Mouse (Mus musculus) erythroblast, embryonic 14.5 days (primary cell): Measurements from ENCODE around the gene Bicral. TPM values are rescaled to one million over a fixed set of nuclear protein-coding genes. Genes with fewer than 3 reads are reported as not detected.
A peak's percentile ranks its signal among the peaks of the same experiment; 100 is the strongest.

ENCODE experiments used
- H3K27me3 ChIP-seq: 2 replicates; pipeline ENCODE4 v1.6.1; 2012; ENCODE audit warnings: inconsistent platforms; ENCODE audit not compliant: control insufficient read depth
- H3K36me3 ChIP-seq: 2 replicates; pipeline ENCODE4 v1.6.1; 2012; ENCODE audit warnings: mild to moderate bottlenecking, inconsistent platforms; ENCODE audit not compliant: control insufficient read depth
- H3K4me1 ChIP-seq: 2 replicates; pipeline ENCODE4 v1.6.1; 2012; ENCODE audit warnings: inconsistent platforms; ENCODE audit not compliant: control insufficient read depth
- H3K4me3 ChIP-seq: replicated peaks from 2 replicates; pipeline ENCODE3; 2012; ENCODE audit warnings: moderate library complexity, mild to moderate bottlenecking, inconsistent platforms
- H3K9me3 ChIP-seq: 2 replicates; pipeline ENCODE4 v1.6.1; 2012; ENCODE audit warnings: low read length, inconsistent platforms, mixed read lengths; ENCODE audit not compliant: control insufficient read depth
- GATA1 ChIP-seq: IDR thresholded peaks from 2 replicates; pipeline ENCODE4 v1.6.1; 2012; ENCODE audit warnings: low read length, inconsistent platforms, mixed read lengths
- TAL1 ChIP-seq: IDR thresholded peaks from 3 replicates; pipeline ENCODE4 v1.6.1; 2012; ENCODE audit warnings: low read length, inconsistent platforms, mixed read lengths
- polyA plus RNA-seq: library from polyadenylated mRNA; stranded (reverse); fragments of >175 nt; gene quantifications from 2 replicates; pipeline ENCODE4 v1.2.3, GENCODE M21; 2012

Gene Bicral
- polyA plus RNA-seq, 1 experiment = 0.33 TPM

GRCm38 (mm10) chr17:46820628-46821027 is 37.7 kb downstream of the Bicral start:
- Histone ChIP-seq H3K9me3 (peaks cover 2% of the 10 kb centered on the region; the same call in 1 of the 2 replicates), H3K27me3 (no peaks in the 10 kb centered on the region), H3K4me3 (no peak overlapping the region), H3K36me3 (peaks cover 86% of the 10 kb centered on the region), H3K4me1 (peaks cover 35% of the 10 kb centered on the region)
- TF ChIP-seq GATA1 = no peak
- no peak for TF ChIP-seq TAL1

GRCm38 (mm10) chr17:46817734-46818158 is 40.5 kb downstream of the Bicral start:
- H3K4me3 ChIP-seq = peak overlapping the region; percentile 40
- peaks cover 84% of the 10 kb centered on the region for H3K36me3 ChIP-seq
- H3K27me3 ChIP-seq = no peaks in the 10 kb centered on the region
- peaks cover 2% of the 10 kb centered on the region; the same call in 1 of the 2 replicates for H3K9me3 ChIP-seq
- peaks cover 41% of the 10 kb centered on the region for H3K4me1 ChIP-seq
- TF ChIP-seq TAL1 = no peak
- no peak for TF ChIP-seq GATA1

GRCm38 (mm10) chr17:46816306-46816705 is 42.0 kb downstream of the Bicral start:
- Histone ChIP-seq H3K27me3 (no peaks in the 10 kb centered on the region), H3K36me3 (peaks cover 87% of the 10 kb centered on the region), H3K4me1 (peaks cover 41% of the 10 kb centered on the region), H3K9me3 (peaks cover 2% of the 10 kb centered on the region; the same call in 1 of the 2 replicates), H3K4me3 (no peak overlapping the region)
- TF ChIP-seq GATA1 = no peak
- TF ChIP-seq TAL1 = no peak

- peaks cover 35% of the 10 kb centered on the region for H3K4me1 ChIP-seq
- H3K36me3 ChIP-seq = peaks cover 86% of the 10 kb centered on the region
- TF ChIP-seq TAL1 = no peak
- no peak for TF ChIP-seq GATA1
- no peak overlapping the region for H3K4me3 ChIP-seq
- no peaks in the 10 kb centered on the region for H3K27me3 ChIP-seq
- no peaks in the 10 kb centered on the region for H3K9me3 ChIP-seq
Measured at GRCm38 (mm10) chr17:46814497-46814896, 43.8 kb downstream of the Bicral start.

GRCm38 (mm10) chr17:46813637-46814036 is 44.6 kb downstream of the Bicral start:
- Histone ChIP-seq H3K36me3 (peaks cover 87% of the 10 kb centered on the region), H3K9me3 (no peaks in the 10 kb centered on the region), H3K27me3 (no peaks in the 10 kb centered on the region), H3K4me1 (peaks cover 30% of the 10 kb centered on the region), H3K4me3 (no peak overlapping the region)
- no peak for TF ChIP-seq TAL1
- TF ChIP-seq GATA1 = no peak

GRCm38 (mm10) chr17:46812442-46812841 is 45.8 kb downstream of the Bicral start:
- no peaks in the 10 kb centered on the region for H3K9me3 ChIP-seq
- H3K27me3 ChIP-seq = no peaks in the 10 kb centered on the region
- H3K4me1 ChIP-seq = peaks cover 20% of the 10 kb centered on the region
- no peak overlapping the region for H3K4me3 ChIP-seq
- peaks cover 88% of the 10 kb centered on the region for H3K36me3 ChIP-seq
- TF ChIP-seq TAL1 = no peak
- no peak for TF ChIP-seq GATA1

GRCm38 (mm10) chr17:46810672-46811071 is 47.6 kb downstream of the Bicral start:
- H3K9me3 ChIP-seq = no peaks in the 10 kb centered on the region
- H3K4me1 ChIP-seq = peaks cover 7% of the 10 kb centered on the region; the same call in 1 of the 2 replicates
- H3K27me3 ChIP-seq = no peaks in the 10 kb centered on the region
- H3K36me3 ChIP-seq = peaks cover 93% of the 10 kb centered on the region
- TF ChIP-seq GATA1 (no peak), TAL1 (no peak)
- no peak overlapping the region for H3K4me3 ChIP-seq

GRCm38 (mm10) chr17:46809131-46809830 is 49.0 kb downstream of the Bicral start:
- Histone ChIP-seq H3K4me1 (no peaks in the 10 kb centered on the region), H3K9me3 (no peaks in the 10 kb centered on the region), H3K4me3 (no peak overlapping the region), H3K27me3 (no peaks in the 10 kb centered on the region), H3K36me3 (peaks cover 92% of the 10 kb centered on the region)
- TF ChIP-seq GATA1 (no peak), TAL1 (no peak)

- TF ChIP-seq GATA1 (no peak), TAL1 (no peak)
- H3K36me3 ChIP-seq = peaks cover 85% of the 10 kb centered on the region
- H3K27me3 ChIP-seq = no peaks in the 10 kb centered on the region
- no peak overlapping the region for H3K4me3 ChIP-seq
- no peaks in the 10 kb centered on the region for H3K9me3 ChIP-seq
- no peaks in the 10 kb centered on the region for H3K4me1 ChIP-seq
Measured at GRCm38 (mm10) chr17:46808376-46808775, 49.9 kb downstream of the Bicral start.

GRCm38 (mm10) chr17:46801761-46802160 is 56.5 kb downstream of the Bicral start:
- Histone ChIP-seq H3K4me1 (peaks cover 4% of the 10 kb centered on the region), H3K36me3 (peaks cover 68% of the 10 kb centered on the region), H3K9me3 (no peaks in the 10 kb centered on the region), H3K4me3 (no peak overlapping the region), H3K27me3 (no peaks in the 10 kb centered on the region)
- TF ChIP-seq TAL1 (no peak), GATA1 (no peak)
